Mouse (Mus musculus) inflammation-experienced regulatory T-cells, adult 6 months (primary cell): ENCODE data around the gene Frmd8. TPM values are rescaled to one million over a fixed set of nuclear protein-coding genes. Genes with fewer than 3 reads are reported as not detected.

Experiments used
- ATAC-seq: one replicate; pipeline ENCODE4 v1.8.0; 2017
- polyA plus RNA-seq, 3 experiments: library from polyadenylated mRNA; unstranded; fragments of 100-300 nt; shearing (Covaris generic); gene quantifications; one replicate each; pipeline ENCODE4 v1.2.1; 2017

The Frmd8 gene
- polyA plus RNA-seq, 3 experiments from 2014 or later = 57.3 to 71.3 (median 60.1) TPM

- ATAC-seq = no peak
Measured at GRCm38 (mm10) chr19:5848826-5849672, 26.0 kb downstream of the Frmd8 start.

- ATAC-seq = no peak
Measured at GRCm38 (mm10) chr19:5848032-5848825, 26.8 kb downstream of the Frmd8 start.

GRCm38 (mm10) chr19:5847306-5847796 lies 27.7 kb downstream of the Frmd8 start:
- no peak for ATAC-seq

- ATAC-seq = peak; percentile 3
Measured at GRCm38 (mm10) chr19:5846557-5847305, 28.3 kb downstream of the Frmd8 start.

- ATAC-seq = no peak
Measured at GRCm38 (mm10) chr19:5846154-5846553, 28.9 kb downstream of the Frmd8 start.

- ATAC-seq = peak; percentile 47
Measured at GRCm38 (mm10) chr19:5845319-5846135, 29.5 kb downstream of the Frmd8 start.

- ATAC-seq = peak; percentile 14
Measured at GRCm38 (mm10) chr19:5844831-5845318, 30.2 kb downstream of the Frmd8 start.

GRCm38 (mm10) chr19:5843781-5844691 lies 31.0 kb downstream of the Frmd8 start:
- ATAC-seq = no peak

GRCm38 (mm10) chr19:5842785-5843730 lies 32.0 kb downstream of the Frmd8 start:
- no peak for ATAC-seq

GRCm38 (mm10) chr19:5841999-5842784 lies 32.9 kb downstream of the Frmd8 start:
- no peak for ATAC-seq

- ATAC-seq = no peak
Measured at GRCm38 (mm10) chr19:5841389-5841946, 33.6 kb downstream of the Frmd8 start.

- no peak for ATAC-seq
Measured at GRCm38 (mm10) chr19:5840890-5841388, 34.1 kb downstream of the Frmd8 start.

- ATAC-seq = no peak
Measured at GRCm38 (mm10) chr19:5840086-5840889, 34.8 kb downstream of the Frmd8 start.

- no peak for ATAC-seq
Measured at GRCm38 (mm10) chr19:5839317-5840085, 35.6 kb downstream of the Frmd8 start.

GRCm38 (mm10) chr19:5838892-5839165 lies 36.2 kb downstream of the Frmd8 start:
- ATAC-seq = no peak

- no peak for ATAC-seq
Measured at GRCm38 (mm10) chr19:5838136-5838891, 36.8 kb downstream of the Frmd8 start.
